Mouse (Mus musculus) embryo, embryonic 9.5 days (tissue): ENCODE results near the gene Hcst.
A peak's percentile ranks its signal among the peaks of the same experiment; 100 is the strongest.

Experiments
- DNase-seq: peaks from one replicate; pipeline ENCODE4 v3.0.0-alpha.2; 2017; ENCODE audit errors: extremely low spot score

The Hcst gene

DNA sequence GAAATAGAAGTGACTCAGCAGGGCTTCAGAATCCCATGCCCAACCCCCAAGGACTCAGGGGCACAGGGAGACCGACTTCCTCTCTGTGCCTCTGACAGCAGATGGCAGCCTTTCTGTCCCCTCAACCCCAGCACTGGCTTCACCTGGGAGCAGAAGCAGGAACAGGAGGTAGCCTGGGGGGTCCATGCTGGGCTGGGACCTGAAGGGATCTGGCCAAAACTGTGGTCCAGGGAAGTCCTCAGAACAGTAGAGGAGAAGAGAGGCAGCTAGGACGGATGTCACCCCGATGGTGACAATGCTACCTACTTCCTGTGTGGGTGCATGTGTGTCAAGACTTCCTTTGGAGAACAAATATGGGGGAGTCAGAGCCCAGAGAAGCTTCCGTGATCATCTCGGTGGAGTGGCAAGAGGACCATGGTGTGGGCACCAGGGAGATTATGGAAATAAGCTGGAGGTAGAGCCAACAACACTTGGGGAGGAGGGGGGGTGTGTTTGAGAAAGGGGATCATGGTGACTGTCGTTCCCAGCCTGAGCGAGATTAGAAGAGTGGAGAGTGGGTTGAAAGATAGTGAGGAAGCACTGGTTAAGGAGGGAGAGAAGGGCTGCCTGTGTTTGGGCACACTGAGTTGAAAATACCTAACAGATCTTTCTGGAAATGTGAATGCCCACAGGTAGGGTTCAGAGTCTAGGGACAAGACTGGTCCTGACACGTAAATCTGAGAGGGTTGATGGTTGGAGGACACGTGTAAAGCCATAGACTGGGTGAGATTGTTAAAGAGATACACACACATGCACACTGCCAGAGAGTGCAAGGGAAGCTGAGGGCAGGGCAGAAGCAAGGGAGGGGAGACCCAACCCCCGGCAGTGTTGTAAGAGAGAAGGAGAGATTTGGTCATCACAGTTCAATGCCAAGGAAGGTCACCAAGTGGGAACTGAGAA lies at the start of gene Hcst:
Gene Hcst (minus strand): TSS at position 294 of the 939 bp plus-strand sequence.
- DNase-seq: no peak

DNA sequence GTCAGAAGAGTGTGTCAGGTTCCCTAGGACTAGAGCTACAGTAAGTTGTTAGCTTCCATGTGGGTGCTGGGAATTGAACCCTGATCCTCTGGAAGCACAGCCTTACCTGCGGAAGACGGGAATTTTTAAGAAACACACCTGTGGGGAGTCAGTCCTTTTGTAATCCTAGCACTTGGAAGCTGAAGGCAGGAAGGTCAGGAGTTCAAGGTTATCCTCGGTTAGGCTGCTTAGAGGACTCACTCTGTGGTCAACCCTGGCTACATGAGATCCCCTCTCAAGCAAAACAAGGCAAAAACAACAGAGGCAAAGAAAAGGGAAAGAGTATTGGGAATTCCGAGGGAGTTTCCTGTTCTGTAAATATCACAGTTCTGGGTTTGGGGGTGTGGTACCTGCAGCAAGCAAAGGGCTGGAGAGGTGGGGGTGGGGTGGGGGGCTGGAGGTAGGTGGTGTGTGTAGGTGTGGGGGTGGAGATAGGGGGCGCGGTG lies 45.2 kb upstream of the Hcst start:
- DNase-seq: no peak

DNA sequence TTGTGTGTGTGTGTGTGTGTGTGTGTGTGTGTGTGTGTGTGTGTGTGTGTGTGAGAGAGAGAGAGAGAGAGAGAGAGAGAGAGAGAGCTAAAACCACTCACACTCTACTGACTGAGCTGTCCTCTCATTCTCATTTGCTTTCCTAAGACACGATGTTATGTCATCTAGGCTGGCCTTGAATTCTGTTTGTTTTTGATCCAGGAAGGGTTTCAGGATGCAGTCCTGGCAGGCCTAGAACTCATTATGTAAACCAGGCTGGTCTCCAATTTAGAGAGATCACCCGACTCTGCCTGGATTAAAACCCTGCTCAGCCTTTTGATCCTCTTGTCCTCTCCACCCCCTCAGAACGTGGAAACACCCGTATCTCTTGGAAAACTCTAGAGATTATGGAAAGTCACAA lies 44.3 kb upstream of the Hcst start:
- no peak for DNase-seq

DNA sequence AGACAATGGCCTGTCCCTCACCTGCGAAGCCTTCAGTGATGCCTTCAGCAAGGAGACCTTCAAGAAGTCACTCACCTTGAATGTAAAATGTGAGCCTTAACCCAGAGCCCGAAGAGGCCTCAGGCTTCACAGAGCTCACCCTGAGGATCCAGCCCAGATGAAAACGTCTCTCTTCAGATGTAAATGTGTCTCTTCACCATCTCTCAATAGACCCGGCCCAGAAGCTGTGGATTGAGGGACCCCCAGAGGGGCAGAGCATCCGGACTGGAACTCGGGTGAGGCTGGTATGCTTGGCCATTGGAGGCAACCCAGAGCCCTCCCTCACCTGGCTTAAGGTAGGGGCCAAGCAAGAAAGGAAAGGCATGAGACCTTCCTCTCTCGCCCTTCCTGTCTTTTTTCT lies 43.9 kb upstream of the Hcst start:
- DNase-seq: no peak

DNA sequence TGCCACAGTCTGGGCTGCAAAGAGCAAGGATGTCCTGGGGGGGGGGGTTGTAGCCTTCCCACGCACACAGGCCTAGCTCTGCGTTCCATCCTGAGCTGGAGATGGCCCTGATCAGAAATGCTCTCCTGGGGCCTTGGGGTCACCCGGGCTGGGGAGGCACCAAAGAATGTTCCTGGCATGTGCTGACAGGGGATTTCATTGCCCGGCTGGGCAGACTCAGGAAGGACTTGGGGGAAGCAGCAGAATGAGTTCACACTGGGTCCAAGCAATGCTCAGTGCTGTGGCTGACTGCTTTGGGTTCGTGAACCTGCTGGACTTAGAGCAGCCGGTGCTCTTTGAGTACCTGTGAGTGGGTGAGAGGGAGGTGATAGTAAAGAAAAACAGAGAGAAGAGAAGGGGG lies 39.8 kb upstream of the Hcst start:
- DNase-seq: no peak

DNA sequence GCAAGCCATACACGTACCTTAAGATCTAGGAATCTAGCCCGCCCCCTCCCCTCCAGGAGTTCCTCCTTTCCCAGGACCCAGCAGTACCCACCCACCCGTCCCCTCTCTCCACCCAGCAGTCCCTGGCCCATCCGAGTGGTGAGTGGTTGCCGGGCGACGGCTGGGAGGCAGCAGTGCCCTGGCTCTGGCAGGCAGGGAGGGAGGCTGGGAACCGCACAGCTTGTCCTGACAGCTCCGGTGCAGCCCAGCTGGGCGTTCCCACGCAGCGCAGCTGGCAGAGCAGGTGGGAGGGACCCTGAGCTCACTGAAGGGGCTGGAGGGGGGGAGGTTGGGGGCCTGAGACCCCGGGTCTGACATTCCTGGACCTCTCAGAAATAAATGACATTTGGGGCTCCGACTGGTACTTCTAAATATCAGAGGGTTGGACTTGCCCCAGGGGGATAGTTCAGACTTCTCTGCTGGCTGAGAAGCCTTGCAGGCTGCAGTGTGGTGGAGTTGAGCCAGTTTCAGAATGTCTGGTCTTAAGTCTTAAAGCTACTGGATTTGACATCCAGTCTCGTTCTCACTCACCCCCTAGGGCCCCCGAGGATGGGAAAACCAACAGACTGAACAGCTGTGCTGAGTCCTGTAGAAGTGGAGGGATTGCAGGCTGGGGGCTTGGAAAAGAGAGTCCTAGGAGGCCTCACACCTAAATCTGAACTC lies 38.1 kb upstream of the Hcst start, which contains the start of the genes Kirrel2 and Nphs1:
Gene Kirrel2 (minus strand): TSS at position 62 of the 702 bp plus-strand sequence.
Gene Nphs1 (plus strand): TSS at position 687 of the 702 bp plus-strand sequence.
- DNase-seq: peak; percentile 48

DNA sequence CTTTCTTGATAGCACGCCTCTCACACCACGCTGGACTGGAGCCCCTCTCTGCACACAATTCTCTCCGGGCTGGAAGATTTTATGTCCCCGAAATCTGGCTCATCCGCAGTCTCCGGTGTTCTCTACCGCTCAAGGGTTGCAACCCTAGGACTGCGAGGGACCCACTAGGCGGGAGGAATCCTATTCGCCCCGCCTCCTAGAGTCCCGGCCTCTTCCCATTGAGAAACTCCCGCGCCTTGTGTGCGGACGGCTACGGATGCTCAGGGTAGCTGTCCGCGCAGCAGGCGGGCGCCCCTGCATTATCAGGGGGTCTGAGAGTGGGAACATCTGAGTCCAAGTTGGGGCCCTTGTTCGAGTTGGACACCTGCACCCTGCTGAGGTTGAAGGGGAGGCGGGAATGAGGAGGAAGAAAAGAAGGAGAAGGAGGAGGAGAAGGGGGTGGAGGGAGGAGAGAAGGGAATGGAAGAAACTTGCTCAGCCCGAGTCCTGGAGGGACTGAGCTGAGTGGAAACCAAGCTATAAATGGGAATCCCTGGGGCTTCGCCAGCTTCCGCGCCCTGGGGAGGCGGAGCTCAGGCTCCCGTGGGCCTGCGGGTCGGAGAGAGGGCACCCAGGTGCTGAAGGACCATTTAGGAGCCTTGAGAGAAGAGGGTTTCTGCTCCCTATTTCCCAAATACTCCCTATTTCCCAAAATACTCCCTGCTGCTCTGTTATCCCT lies 37.4 kb upstream of the Hcst start:
- DNase-seq: no peak

DNA sequence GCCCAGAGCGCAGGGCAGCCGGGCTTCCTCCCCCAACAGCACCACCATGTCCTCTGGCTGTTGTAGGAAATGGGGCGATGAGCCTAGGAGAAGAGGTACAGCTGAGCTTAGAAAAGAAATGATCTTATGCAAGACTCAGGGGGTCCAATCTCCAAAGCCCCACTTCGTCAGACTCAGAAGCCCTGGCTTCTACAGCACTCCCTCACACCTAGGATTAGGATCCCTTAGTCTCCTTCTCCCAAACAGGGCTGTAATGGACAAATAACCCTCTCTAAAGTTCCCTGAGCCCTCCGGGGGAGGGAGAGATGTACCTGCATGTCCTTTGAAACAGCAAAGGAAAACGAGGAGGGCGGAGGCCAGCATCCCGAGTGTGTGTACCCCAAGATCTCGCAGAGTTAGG lies 36.8 kb upstream of the Hcst start:
- no peak for DNase-seq

DNA sequence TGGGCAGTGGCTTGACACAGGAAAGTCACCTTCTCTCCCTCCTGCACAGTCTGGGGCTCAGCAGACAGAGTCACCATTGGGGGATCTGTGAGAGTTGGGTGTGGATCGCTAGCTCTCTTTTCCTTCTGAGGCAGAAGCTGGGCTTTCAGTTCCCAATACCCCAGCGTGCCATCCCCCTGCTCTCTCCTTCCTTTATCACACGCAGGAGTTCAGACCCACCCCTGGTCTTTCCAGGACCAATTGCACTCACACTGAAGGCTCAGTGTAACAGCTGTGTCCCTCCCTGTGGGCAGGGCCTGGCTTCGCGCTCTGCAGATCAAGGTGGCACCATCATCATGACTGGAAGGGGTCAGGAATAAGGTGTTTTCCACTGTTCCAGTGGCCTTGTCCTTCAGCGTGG lies 34.6 kb upstream of the Hcst start:
- no peak for DNase-seq

DNA sequence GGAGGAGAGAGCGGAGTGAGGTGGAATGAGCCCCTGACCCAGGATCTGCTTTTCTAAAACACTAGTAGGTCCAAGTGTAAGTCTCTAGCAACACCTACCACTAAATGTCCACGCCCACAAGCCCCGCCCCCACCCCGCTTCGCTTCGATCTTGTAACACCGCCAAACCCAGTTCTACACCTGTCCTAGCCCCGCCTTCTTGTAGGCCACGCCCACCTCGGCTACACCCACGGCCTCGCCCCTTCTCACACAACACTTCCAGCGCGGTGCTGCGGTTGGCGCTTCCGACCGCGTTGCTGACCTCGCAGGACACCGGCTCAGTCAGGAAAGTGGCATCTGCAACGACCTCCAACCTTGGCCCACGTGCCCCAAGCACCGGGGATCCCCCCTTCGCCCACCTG lies 34.1 kb upstream of the Hcst start:
- DNase-seq: no peak

DNA sequence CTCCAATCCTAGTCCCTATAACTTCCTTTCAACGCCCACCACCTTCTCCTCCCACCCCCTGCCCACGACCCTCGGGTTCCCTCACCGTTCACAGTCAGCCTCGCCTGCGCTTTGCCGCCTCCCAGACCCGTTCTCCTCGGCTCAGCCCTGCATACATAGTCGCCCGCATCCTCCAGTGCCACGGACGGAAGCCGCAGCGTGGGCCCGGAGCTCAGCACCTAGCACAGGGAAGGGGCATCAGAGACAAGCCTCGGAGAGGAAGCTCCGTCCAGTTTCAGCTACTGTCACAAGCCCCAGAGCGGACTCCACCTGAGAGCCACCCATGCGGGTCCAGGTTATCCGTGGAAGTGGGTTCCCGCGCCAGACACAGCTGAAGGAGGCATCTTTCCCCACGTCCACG lies 33.7 kb upstream of the Hcst start:
- DNase-seq: no peak

DNA sequence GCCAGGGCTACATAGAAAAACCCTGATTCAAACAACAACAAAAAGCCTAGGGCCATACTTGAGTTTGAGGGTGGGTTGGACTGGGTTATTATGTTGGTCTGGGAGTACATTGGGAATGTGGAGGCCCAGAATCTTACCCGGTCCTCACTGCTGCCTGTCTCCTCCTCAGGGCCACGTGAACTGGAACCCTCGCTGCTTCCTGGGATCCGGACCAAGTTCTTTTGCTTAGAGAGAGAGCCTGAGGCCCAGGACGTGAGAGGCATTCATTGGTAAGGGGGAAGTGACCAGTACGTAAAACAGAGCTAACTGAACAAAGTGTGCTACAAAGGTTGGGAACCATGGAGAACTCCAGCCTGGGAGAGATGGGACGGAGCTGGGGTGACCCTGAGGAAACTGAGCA lies 30.6 kb upstream of the Hcst start:
- no peak for DNase-seq

DNA sequence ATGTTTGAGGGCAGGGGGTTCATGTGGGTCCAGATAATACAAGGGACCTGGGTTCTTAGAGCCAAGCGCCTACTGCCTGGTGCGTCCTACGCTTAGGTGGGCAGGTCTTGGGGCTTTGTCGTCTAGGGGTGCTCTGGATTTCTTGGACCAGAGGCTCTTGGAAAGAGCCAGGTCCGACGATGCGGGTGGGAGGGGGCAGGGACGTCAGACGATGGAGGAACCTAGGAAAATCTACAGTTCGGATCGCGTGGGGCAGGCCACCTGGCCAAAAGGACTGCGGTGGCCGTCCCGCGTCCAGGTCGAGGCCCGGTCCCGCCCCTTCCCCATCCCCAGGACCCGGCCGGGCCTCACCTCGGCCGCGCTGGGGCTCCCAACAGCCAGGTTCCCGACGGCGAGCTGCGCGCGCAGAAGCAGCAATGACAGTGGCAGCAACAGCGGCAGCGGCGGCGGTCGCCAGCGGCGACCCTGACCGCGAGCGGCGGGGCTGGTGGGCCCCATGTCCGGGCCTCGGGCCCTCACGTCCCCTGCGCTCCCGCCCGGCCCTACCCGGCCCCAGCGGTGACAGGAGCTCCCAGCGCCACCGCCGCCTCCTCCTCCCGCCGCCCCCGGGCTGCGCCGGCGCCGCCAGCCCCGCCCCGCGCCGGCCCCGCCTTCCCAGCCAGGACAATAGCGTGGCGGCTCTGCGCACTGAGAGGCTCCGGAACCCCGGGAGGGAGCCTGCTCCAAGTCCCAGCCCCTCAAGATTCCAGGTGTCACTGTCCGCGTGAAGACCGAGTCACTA lies 25.5 kb upstream of the Hcst start, which contains the start of gene Aplp1:
Gene Aplp1 (minus strand): TSS at position 565 of the 781 bp plus-strand sequence.
- DNase-seq: peak; percentile 67

DNA sequence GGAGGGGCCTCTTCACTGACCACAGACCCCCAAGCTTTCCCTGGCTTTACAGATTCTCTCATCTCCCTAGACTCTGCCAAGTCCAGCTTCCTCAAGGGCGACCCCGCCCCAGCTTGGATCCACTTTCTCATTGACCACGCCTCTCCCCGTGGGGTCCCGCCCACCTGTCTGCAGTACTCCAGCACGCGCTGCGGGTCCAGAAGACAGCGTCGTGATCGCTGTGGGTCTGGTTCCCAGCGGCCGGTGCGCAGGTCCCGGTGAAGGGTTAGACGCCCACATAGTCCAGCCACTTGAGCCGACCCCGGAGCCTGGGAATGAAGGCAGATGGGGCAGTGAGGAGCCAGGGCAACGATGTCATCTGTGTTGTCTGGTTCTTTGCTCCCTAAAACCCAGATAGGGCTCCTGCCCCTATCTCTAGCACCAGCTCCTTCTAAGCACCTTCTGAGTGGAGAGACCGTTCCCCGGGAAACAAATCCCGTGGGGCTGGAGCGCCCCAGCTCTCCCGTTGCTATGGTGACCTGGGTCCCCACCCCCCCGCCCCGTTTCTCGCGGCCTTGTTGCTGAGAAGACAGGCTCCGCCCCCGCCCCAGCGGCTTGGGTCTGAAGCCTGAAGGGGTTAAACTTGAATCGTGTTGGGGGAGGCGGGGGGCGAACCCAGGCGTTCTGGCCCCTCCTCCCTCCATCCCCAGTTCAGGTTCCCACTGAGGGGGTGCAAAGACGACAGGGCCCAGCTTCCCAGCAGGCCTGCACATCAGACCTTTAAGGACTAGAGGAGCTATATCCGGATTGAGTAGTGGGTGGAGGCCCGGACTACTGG lies 24.7 kb upstream of the Hcst start:
- peak; percentile 53 for DNase-seq

DNA sequence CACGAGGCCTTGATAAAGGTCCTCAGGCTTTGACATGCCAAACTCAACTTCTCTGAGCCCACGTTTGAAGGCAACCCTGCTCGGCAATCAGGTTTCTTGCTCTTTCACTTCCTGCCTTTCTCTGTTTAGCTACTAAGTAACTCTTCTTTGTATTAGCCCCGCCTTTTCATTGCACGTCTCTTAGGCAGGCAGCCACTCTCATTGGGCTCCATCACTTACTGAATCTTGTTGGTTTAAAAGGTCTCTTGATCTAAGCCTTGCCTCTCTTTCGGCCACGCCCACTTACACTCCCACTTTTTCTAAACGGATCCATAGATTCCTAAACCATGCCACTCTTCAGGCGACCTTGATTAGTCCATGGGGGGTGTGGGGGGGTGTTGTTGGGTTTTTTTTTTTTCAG lies 24.0 kb upstream of the Hcst start:
- DNase-seq: no peak

DNA sequence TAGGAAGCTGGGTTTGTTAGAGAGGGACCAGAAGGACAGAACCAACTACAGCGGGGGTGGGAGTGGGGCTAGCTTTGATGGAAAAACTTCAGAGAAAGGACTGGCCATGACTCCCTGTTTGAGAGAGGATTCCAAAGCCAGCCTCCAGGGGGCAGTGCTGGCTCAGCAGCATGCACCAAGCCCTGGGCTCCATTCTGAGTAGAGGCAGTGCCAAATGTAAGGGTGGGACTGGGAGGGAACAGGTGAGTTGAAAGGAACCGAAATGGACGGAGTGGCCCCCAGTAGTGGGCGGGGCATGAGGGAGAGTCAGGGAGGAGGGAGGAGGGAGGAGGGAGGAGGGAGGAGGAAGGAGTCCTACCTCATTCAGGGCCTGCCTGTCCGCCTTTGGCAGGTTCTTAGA lies 21.0 kb upstream of the Hcst start:
- no peak for DNase-seq

DNA sequence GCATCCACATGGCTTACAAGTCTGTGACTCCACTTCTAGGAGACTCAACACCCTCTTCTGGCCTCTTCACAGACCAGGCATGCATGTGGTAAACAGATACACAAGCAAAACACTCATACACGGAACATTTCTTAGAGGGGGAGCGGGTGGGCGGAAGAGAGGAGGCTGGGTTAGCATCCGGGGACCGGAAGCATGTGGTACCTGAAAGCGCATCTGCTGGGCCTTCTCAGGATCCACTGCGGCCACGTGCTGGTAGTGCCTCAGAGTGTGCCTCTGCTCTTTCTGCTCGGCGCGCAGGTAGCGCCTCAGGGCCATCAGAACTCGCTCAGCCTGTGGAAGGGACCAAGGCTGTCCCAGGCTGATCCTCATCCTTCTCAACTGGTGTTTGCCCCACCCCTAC lies 20.1 kb upstream of the Hcst start:
- DNase-seq: no peak

DNA sequence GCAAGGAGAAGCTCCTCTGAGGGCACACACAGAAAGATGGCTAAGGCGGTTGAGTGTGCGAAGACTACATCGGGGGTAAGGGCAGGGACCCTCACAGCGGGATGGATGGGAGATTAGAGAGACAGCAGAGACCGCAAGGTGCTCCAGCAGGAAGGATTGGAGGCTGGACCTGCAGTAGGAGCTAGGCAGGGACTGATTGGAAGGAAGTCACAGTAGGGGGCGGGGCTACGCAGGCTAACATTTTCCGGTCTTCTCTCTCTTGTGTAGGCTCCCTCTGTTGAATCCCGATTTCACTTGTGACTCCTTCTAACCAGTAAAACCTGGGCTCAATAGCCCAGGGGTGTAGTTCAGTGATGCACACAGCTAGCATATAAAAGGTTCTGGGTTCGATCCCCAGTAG lies 17.2 kb upstream of the Hcst start:
- DNase-seq: no peak

DNA sequence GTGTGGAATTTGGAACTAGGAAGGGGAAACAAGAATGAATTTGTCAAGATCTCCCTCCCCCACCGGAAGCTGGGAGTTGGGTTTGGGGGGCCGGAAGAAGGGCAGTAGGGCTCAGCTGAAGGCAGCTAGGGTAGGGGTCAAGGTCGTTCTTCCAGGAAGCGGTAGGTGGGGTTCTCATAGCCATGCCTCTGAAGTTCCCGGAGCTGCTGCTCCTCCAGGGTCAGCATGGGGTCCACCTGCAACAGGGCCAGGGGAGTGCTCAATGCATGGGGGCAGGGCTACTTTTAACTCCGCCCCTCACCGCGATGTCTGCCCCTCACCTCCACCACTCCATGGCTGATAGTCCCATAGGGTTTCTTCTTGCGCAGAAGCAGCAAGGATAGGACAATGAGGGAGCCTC lies 15.5 kb upstream of the Hcst start:
- no peak for DNase-seq

DNA sequence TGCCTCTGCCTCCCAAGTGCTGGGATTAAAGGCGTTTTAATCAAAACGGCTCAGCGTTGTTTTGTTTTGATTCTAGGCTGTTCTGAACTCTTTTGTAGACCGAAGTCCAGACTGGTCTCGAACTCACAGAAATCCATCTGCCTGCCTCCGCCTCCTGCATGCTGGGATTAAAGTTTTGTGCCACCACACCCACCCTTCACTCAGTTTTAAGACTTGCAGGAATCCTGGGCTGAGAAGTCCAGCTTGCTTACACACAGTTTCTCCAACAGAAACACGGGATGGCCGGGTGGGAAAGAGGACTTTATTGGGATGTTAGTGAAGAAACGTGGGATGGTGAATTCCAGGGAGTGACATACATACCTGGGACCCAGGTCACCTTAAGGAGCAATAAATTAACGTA lies 15.0 kb upstream of the Hcst start:
- DNase-seq: no peak
